Mouse (Mus musculus) kidney, adult 2 months (tissue): ENCODE data around the gene Spcs2.
A peak's percentile ranks its signal among the peaks of the same experiment; 100 is the strongest.

Source experiments
- CTCF ChIP-seq: fragments of 200-500 bp; conservative IDR thresholded peaks from 2 replicates; pipeline ENCODE4 v1.5.1; 2011; ENCODE audit warnings: low read depth, mild to moderate bottlenecking, control low read depth, low read length, moderate library complexity, mixed read lengths; ENCODE audit not compliant: insufficient read depth, insufficient read length
- POLR2A ChIP-seq: fragments of 200-500 bp; IDR thresholded peaks from one replicate; pipeline ENCODE4 v1.6.1; 2011; ENCODE audit warnings: low read depth, low read length, control low read depth

DNA sequence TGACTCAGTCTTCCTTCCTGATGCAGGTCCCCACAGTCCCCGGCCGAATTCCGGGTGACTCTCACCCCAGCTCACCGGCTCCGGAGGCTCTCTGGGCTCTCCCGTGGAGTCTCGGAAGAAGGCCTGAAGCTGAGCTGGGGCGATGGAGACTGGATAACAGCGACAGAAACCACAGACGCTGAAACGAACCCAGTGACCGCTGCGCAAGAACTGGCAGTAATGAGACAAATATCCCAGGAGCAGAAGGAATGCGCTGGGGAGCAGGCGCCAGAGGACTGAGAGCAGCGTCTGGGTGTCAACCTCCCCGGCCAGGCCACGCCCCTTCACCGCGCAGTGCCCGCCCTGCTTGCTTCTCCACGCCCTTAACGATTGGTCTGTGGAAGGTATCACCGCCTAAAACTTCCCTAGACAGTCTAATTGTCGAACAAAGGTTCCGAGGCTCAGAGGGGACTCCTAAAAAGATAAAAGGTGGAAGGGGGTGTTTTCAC lies 35.1 kb downstream of the Spcs2 start, which contains the start of gene Neu3:
- TF ChIP-seq CTCF (peak; percentile 37), POLR2A (peak; percentile 71)
